Mouse (Mus musculus) A20 (cell line): ENCODE data around the gene B4galt1.

ENCODE experiments used
- DNase-seq: peaks from one replicate; pipeline ENCODE4 v3.0.0-alpha.2; 2011; ENCODE audit warnings: low read depth, low spot score

B4galt1 gene

DNA sequence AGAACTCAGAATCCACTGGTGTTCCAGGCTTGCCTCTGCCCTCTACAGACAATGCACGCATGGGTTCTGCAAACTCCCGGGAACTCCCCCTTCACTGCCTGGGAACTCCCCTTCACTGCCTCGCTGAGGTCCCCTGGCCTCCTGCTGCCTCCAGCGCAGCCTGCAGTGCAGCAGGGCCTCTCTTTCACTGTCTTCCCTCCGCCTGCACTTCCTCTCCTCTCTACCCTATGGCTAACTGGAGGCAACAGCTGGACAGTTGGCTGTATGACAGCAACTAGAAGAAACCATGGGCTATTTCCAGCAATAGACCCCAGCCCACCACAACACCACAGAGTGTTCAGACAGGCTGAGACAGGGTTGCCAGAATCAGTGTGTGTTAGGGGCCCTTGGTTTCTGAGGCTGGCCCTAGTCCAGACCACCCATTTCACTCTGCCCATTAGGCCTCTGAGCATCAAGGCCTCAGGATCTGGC lies 9.5 kb downstream of the B4galt1 start:
- DNase-seq = peak; percentile 86

DNA sequence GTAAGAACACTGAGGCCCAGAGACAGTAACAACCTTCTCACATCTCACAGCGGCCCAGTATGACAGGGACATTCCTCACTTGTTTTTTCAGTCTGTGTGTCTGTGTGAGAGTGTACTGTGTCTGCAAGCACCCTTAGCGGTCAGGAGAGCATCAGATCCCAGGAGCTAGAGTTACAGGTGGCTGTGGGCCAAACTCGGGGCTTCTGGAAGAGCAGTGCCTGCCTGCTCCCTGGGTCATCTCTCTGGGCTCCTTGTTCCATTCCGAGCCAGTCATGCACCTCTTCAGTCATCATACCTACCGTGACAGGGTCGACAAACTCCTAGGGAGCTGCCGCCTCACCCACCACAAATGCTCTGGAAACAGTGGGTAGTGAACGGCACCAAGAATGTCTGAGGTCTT lies 10.1 kb downstream of the B4galt1 start:
- no peak for DNase-seq

DNA sequence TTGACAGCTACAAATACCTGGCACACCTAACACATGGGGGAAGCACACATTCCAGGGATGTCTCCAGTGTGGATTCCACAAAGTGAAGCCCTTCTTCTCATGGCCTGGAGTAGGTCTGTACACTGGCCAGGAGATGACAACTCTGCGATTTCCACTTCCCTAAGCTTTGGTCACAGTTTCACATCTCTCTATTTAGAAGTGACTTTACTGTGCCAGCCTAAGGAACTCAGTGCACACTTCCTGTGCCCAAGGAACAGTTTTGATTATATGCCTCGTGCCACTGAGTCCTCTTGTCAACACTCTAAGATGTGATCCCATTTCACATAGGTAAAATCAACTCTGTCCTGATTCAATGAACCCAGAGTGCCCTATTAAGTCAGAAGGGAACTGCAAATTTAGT lies 13.4 kb downstream of the B4galt1 start:
- peak; percentile 42 for DNase-seq

DNA sequence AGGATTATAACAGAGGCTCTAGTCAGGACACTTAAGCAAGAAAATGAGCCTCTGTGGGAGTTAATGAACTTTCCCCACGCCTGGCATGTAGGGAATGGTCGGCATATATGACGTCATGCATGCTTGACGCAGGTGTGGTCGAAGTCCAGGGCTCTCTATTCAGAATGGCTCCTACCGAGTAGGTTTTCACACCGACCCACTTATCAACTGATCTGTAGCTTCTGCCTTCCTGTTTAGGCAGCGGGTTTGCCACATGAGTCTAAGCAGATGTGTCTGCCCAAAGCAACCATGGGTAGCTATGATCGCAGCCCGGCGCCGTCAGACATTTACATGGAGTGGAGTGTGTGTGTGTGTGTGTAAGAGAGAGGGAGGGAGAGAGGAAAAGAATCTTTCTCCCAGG lies 14.6 kb downstream of the B4galt1 start:
- no peak for DNase-seq

DNA sequence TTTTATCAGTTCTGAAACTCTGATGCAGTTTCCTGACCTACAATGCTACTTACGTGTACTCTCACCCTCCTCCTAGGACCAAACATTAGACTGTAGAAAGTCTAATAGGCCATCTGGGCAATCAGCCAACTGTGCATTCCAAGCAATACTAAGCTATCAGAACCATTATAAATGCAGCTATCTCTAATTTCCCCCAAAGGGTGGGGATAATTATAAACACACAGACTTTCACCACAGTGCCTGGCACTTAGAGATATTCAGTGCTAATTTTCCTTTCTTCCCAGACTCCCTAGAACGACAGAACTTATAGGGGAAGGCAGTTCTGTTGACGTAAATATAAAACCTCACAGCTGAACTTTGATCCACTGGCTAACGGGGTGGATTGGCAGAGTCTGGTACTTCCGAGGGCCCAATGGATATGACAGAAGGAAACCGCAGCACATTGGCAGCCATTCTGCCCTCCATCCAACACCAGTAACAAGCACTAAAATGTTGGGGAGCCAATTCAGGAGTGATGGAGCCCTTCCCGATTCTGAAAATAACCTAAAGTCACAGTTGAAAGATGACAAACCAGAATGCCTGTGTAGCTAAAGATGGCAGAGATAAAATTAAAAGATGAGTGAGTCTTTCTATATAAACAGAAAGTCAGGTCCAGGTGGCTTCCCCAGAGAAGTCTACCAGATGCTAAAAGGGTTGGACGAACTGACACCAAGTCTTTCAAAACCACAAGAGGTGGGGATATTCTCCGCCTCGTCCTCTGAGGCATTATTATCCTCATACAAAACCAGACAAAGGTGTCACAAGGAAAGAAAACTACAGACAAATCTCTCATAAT lies 16.1 kb downstream of the B4galt1 start:
- peak; percentile 33 for DNase-seq

DNA sequence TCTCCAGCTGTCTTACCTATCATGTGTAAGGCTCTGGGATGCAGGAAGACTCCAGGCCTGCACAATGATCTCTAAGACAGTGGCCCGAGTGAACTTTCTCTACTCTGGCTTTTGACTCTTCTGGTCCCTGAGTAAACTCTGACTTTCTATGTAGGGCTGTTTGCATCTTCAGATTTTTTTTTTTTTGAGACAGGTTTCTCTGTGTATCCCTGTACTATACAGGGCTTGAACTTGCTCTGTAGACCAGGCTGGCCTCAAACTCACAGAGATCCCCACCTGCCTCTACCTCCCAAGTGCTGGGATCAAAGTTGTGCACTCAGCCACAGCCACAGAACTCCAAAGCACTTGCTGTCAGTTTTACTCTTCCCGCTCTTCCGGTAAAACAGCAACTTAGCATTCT lies 16.8 kb downstream of the B4galt1 start:
- no peak for DNase-seq

DNA sequence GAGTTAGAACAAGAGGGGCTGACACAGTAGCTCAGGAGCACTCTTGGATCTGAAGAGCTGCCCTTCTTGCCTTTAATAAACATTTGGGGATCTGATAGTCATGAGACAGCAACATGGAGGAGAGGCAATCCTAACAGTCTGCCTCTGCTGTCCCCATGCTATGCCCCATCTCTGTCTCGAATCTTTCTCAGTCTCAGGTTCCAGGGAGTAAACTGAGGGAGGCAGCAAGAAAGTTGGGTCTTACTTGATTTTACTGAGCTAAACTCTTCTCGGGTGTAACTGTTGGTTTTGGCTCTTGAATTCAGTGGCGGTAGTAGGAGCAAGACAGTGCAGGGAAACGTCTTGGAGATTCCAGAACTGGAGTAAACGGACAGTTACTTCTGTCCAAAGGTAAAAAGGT lies 18.9 kb downstream of the B4galt1 start:
- DNase-seq = no peak

DNA sequence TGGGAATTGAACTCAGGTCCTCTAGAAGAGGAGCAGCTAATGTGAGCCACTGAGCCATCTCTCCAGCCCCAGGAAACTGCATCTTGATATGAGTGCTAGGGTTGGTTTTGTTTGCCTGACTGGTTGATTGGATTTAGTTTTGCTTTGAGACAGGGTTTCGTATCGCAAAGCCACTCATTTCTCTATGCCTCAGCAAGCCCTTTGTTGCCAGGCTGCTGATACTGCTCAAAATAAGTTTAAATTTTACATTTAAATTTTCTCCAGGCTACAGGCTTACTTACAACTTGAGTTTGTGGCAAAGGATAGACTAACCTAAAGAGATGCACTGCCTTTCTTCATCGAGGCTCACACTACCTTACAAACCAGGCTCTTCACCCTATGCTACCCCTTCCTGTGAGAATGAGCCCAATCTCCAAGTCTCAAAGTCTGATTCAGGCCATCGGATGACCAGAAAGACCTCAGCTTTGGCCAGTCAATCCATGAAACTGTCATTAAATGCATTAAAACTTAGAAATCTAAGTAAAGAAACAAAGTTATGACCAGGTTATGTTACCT lies 19.5 kb downstream of the B4galt1 start:
- no peak for DNase-seq

DNA sequence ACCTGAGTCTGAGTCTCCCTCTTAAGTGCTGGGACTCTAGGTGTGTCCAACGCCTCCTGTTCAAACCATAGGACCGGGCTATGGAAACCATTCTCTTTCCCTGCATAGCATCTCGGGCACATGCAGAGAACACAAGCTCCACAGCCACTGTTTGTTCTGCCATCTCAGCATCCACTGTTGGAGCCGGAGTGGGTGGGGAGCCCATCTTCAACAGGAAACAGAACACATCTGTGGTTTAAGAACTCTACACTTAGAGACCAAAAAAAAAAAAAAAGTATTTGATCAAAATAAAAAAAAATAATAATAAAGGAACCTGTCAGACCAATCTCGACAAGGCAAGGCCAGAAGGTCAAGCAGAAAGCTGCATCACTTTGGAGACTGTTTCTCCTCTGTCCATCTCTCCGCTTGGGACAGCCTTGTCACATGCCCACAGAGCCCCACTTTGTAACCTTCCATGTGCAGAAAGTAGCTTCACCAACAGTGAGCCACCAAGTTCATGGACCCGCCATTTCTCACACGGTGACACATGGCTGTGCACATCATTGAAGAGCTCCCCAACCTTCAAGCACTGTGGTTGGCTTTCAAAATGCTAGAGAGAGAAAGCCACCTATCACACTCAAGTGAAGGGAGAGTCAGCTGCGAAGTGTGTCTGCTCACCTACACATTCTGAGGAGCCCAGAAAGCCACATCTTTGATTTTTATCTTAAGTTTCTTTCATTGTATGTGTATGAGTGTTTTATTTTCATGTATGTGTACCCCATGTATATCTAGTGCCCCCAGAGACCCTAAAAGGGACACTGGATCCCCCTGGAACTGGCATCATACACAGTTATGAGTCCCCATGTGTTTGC lies 20.2 kb downstream of the B4galt1 start:
- no peak for DNase-seq

DNA sequence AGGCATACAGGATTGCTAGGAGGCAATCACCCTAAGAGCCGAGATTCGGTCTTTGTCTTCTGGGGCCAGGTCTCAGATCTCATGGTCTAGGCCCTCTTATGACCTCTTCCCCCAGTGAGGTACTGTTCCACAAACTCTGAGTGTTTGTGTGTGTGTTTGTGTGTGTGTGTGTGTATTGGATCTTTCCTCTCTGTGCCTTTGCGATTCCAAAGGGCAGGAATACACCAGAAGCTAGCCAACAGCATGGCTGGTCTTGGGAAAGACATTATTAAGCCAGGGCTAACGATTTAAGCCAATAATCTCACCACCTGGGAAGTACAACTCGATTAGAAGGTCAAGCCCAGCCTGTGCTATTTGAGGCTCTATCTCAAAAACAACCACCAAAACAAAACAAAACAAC lies 23.3 kb downstream of the B4galt1 start:
- DNase-seq = no peak

DNA sequence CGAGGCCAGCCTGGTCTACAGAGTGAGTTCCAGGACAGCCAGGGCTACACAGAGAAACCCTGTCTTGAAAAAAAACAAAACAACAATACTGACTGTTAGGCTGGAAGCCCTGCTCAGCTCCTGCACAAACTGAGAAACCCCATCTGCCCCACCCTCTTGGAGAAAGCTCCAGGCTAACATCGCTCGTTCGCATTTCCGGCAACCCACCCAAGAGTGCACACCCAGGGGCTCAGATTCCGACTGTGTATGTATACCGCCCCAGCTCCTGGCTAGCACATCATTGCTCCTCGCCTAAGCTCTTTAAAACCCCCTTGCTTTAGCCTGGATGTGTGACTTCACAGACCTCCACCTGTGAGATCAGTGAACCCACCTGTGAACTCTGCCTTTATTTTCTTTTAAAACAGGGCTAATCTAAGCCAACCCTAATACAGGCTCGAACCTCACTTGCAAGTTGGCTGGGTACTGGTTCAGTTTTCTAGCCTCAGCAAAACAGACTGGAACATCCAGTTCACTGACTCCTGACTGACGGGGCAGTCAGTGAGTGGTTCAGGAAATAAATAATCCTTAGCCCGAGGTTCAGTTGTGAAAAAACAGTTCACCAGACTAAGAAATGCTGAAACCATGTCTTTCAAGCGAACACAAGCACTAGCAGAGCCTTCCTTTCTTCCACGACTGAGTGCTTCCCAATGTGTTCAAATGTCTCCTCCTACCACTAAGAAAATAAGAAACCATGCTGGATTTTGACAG lies 24.0 kb downstream of the B4galt1 start:
- no peak for DNase-seq

DNA sequence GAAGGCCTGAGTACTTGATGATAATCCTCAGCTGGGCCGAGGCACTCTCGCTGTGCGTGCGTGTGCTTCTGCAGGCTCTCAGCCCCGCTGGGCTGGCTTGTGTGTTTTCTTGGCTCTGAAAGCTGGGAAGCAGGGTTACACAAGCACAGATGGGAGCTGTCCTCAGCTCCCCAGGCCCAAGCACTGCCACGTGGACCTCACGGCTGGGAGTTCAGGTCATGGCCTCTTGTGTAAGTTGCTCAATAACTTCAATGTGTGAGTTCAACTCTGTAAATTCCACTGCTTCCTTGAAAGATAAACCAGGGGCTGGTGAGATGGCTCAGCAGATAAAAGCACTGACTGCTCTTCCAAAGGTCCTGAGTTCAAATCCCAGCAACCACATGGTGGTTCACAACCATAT lies 24.9 kb downstream of the B4galt1 start:
- no peak for DNase-seq

DNA sequence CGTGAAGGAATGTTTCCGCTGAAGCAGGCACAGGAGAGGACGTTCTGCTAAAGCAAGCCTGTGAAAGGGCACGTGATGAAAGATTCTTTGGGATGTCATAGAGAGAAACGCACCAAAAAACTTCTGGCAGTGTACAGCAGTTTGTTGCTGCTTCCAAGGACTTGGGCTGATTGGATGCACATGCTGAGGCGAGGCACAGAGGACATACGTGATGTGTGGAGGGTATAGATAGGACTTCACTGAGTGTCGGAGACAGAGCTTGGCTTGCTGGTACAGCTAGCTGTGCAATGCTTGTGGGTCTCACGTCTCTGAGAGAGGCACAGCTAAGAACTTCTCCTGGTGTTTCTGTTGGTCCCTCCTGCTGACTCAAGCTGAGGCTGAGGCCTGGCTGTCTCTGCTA lies 25.9 kb downstream of the B4galt1 start:
- no peak for DNase-seq

DNA sequence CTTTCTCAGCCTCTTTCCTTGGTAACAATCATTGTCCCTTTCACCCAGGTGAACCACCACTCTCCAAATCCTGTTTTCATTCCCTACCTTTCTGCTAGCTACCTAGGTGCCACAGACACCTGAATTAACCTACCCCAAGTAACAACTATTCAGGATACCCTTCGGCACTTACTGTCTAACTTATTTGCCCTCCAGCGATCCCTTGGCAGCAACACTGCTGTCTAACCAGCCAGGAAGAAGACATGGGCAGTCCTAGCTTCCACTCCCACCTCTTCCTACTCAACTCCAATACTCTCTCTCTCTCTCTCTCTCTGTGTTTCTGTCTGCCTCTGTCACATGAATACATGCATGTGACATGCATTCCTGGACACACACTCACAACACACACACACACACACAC lies 27.0 kb downstream of the B4galt1 start:
- no peak for DNase-seq

DNA sequence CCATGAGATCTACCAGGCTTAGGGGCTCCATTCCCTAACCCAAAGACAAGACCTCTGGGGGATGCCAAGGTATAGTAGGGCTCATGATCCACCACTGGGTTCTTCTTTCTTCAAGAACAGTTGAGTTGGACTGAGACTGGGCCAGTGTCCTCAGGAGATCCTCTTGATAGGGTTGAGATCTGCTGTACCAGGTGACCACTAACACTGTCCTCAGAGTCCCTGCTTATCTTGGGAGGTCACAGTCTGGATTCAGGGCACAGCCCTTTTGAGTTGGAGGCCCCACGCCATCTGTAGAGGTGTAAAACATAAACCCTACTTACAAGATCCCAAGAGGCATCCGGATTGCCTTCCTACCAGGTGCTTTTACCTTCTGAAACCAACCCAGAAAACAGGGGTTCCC lies 27.8 kb downstream of the B4galt1 start:
- DNase-seq = no peak

DNA sequence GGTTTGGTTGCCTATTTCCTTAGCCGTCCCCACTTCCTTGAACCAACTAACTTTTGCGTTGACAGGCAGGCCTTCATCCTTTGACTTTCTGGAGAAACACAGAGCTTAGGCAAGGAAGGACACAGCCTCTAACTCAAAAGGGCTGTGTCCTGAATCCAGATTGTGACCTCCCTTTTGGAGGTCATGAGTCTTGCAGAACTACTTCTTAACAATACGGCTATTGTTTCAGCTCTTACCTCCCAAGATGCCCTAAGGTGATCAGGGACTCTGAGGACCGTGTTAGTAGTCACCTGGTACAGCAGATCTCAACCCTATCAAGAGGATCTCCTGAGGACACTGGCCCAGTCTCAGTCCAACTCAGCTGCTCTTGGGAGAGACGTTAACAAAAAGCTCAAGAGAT lies 28.7 kb downstream of the B4galt1 start:
- no peak for DNase-seq

DNA sequence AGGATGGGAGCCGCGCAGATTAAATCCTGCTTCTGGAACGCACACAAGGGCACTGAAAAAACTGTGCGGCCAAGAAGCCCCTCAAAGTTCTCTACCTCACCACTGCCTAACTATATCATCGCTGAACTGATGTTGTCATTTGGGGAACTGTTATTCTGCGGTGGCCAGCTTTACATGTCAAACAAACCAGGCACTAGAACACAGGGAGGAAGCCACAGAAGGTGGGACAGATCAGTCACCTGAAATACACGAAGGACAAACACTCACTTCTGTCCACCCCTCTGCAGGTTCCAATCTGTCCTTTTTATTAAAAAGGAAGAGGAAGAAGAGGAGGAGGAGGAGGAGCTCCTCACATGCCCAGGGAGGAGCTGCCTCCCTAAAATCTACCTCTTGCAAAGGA lies 29.3 kb downstream of the B4galt1 start:
- no peak for DNase-seq

DNA sequence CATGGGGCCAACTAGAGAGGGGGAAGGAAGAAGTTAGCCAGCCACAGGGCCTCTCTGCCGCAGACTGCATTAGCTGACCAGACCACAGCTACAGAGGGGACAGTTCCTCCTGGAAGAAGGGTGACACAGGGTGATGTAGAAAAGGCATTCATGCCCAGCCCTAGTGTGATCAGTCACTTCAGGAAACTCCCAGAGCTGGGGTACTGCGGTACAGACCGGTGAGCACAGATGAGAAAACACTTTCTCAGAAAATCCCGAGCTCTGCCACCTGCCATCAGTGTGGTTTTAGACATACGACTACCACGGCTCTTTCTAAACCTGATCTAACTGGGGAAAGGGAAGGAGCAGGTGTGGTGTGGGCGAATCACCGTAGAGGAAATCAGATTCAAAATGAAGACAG lies 30.1 kb downstream of the B4galt1 start:
- DNase-seq = peak; percentile 70

DNA sequence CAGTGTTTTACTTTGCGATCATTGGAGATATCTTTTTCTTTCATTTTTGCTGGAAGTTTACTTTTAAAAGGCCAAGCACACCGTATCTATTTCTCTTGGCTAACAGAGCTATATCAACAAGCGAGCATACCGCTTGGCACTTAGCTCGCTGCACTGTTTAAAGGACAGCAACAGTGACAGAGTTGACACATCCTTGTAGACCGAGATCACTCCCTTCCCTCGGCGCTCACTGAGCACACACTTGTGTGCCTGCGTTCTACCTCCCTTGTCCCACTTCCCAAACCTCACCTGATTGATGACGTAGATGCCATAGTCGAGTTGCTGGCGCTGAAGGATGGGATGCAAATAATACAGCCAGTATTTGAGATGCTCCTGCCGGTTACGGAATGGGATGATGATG lies 30.7 kb downstream of the B4galt1 start:
- no peak for DNase-seq

DNA sequence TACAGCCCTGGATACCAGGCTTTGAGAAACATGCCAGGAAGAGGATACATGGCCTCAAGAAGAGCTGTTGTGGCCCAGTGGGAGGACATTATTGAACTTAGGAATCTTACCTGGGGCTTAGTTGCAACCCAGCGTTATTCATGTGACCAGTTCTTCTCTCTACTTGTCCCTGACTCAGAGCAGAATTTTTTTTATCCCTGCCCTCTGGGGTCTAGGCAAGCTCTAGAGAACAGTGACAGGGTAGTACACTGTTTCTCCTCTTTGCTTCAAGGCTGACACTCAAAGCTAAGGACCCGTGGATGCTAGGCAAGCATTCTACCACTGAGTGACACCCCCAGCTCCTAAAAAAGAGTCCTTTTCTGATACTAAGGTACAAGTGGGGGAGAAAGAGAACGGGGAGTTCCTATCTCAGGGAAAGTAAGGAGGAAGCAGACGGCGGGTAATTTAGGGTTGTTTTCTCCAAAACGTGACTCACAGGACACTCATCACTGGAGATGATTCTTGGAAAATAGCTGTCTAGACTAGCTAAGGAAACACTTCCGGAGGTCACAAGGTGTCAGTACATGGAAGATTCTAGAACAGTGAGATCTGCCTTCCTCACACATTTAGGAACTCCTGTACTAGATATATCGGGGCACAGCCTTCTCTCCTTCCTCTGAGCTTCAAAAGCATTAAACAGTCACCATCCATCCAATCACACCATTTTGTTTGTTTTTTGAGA lies 32.3 kb downstream of the B4galt1 start:
- no peak for DNase-seq

DNA sequence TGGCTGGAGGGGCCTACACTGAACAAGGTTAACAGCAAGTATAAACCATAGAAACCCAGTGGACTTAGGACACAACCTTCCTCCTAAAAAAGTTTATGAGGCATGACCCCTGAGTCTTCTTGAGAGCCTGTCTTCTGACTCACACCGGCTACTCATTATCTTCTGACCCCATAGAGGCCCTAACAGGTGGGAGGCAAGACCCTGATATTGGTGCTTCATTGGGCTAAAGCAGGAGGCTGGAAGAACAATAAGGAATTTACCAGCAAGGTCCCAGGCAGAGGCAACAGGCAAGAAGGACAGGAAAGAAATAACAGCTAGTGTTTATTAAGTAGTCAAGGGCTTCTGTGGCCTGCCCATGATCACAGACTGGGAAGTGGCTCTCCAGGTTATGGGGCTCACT lies 32.9 kb downstream of the B4galt1 start:
- DNase-seq = no peak
